Mouse (Mus musculus): ENCODE measurements around the gene Icam5. TPM values are rescaled to one million over a fixed set of nuclear protein-coding genes. Genes with fewer than 3 reads are reported as not detected.
"Not testable (repeated sequence)": the region's sequence is repeated elsewhere in the genome, so short reads cannot be mapped to it uniquely, and the experiment has no call there.

Icam5 gene
- polyA plus RNA-seq, 1 experiment: 1.1 TPM

- peaks cover under 1% of the 10 kb centered on the region; the same call in 1 of the 2 replicates for H3K27me3 ChIP-seq (ENCODE audit: control insufficient read depth, insufficient read depth, low read length)
- no peaks in the 10 kb centered on the region for H3K36me3 ChIP-seq (ENCODE audit: control insufficient read depth, insufficient read depth, low read length)
- WGBS: 82% methylated on average over 4 of the region's 4 CpGs
- no peaks in the 10 kb centered on the region for H3K4me1 ChIP-seq (ENCODE audit: control insufficient read depth, insufficient read depth, insufficient read length)
- no peak for DNase-seq (ENCODE audit: low read depth in 1 of 2, low spot score in 2 of 2)
- H3K4me3 ChIP-seq (ENCODE audit: extremely low read depth, insufficient read depth, insufficient read length): no peak overlapping the region
- H3K27ac ChIP-seq (ENCODE audit: insufficient read depth, low read length): no peak overlapping the region
- TF ChIP-seq CTCF (IDR thresholded peaks at IDR 0.05; ENCODE audit: extremely low read depth, insufficient read depth, insufficient read length, insufficient replicate concordance) (no peak), POLR2A (IDR thresholded peaks at IDR 0.05; ENCODE audit: low read depth, low read length) (no peak)
These were observed 11.7 kb downstream of the Icam5 start for GRCm38 (mm10) chr9:21043563-21043962.

DNA sequence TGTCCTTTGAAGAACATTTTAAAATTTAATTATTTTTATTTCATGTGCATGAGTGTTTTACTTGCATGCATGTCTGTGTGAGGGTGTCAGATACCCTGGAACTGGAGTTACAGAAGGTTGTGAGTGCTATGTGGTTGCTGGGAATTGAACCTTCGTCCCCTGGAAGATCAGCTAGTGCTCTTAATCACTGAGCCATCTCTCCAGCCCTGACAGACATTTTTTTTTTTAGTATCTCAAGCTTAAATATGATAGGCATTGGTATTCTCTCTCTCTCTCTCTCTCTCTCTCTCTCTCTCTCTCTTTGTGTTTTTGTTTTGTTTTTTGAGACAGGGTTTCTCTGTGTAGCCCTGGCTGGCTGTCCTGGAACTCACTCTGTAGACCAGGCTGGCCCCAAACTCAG, 12.9 kb downstream of the Icam5 start:
- WGBS: 69% methylated on average over 1 of the region's 1 CpGs
- H3K4me1 ChIP-seq (ENCODE audit: control insufficient read depth, insufficient read depth, insufficient read length); H3K27me3 ChIP-seq (ENCODE audit: control insufficient read depth, insufficient read depth, low read length); H3K4me3 ChIP-seq (ENCODE audit: extremely low read depth, insufficient read depth, insufficient read length); DNase-seq (ENCODE audit: low read depth in 1 of 2, low spot score in 2 of 2); H3K36me3 ChIP-seq (ENCODE audit: control insufficient read depth, insufficient read depth, low read length); H3K27ac ChIP-seq (ENCODE audit: insufficient read depth, low read length): not testable (repeated sequence)

DNA sequence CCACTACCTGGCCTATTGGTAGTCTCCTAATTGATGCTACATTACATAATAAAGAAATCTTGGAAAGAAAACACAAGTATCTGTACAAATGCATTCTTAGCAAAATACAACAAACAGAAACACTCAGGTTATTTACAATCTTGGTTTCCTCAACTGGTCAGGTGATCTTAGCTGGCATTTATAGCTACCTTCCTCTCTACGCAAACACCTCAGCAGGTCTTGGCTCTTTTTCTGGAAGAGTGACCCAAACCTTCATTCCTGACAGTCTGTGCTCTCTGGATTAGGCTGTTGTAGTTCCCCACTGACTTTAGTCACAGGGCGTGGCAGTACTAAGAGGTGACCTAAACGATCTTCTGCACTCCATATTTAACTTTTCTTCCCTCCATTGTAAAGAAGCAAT, 13.4 kb downstream of the Icam5 start:
- Histone ChIP-seq H3K27me3 (ENCODE audit: control insufficient read depth, insufficient read depth, low read length) (no peaks in the 10 kb centered on the region), H3K4me1 (ENCODE audit: control insufficient read depth, insufficient read depth, insufficient read length) (no peaks in the 10 kb centered on the region), H3K4me3 (ENCODE audit: extremely low read depth, insufficient read depth, insufficient read length) (no peak overlapping the region), H3K27ac (ENCODE audit: insufficient read depth, low read length) (no peak overlapping the region), H3K36me3 (ENCODE audit: control insufficient read depth, insufficient read depth, low read length) (no peaks in the 10 kb centered on the region)
- DNase-seq (ENCODE audit: low read depth in 1 of 2, low spot score in 2 of 2): no peak
- no peak for TF ChIP-seq POLR2A (IDR thresholded peaks at IDR 0.05; ENCODE audit: low read depth, low read length)
- no peak for TF ChIP-seq CTCF (IDR thresholded peaks at IDR 0.05; ENCODE audit: extremely low read depth, insufficient read depth, insufficient read length, insufficient replicate concordance)
- 78% methylated on average over 3 of the region's 3 CpGs for WGBS

GRCm38 (mm10) chr9:21051578-21051977, 19.7 kb downstream of the Icam5 start:
- Histone ChIP-seq H3K4me3 (ENCODE audit: extremely low read depth, insufficient read depth, insufficient read length) (no peak overlapping the region), H3K36me3 (ENCODE audit: control insufficient read depth, insufficient read depth, low read length) (no peaks in the 10 kb centered on the region), H3K27me3 (ENCODE audit: control insufficient read depth, insufficient read depth, low read length) (no peaks in the 10 kb centered on the region), H3K4me1 (ENCODE audit: control insufficient read depth, insufficient read depth, insufficient read length) (no peaks in the 10 kb centered on the region), H3K27ac (ENCODE audit: insufficient read depth, low read length) (no peak overlapping the region)
- TF ChIP-seq CTCF (IDR thresholded peaks at IDR 0.05; ENCODE audit: extremely low read depth, insufficient read depth, insufficient read length, insufficient replicate concordance): no peak
- no peak for TF ChIP-seq POLR2A (IDR thresholded peaks at IDR 0.05; ENCODE audit: low read depth, low read length)
- 73% methylated on average over 10 of the region's 10 CpGs for WGBS
- DNase-seq (ENCODE audit: low read depth in 1 of 2, low spot score in 2 of 2): no peak

DNA sequence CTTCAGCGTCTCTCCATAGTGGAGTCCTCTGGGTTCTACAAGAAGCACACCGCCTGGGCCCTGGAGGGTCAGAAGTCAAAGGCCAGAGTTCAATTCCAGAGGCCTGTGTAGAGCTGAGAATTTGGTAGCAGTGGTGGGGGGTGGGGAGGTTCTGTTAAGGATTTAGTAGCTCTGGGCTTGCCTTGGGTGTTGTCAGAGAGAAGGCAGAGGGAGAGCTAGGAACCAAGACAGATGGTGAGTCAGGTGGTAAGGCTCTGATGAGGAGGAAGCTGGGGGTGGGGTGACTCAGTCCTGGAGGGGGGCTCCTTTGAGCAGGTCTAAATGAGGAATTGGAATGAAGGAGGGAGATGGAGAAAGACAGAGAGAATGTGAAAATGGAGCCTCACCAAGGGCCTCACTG, 31.1 kb downstream of the Icam5 start:
- no peaks in the 10 kb centered on the region for H3K27me3 ChIP-seq (ENCODE audit: control insufficient read depth, insufficient read depth, low read length)
- TF ChIP-seq POLR2A (IDR thresholded peaks at IDR 0.05; ENCODE audit: low read depth, low read length) (no peak), CTCF (IDR thresholded peaks at IDR 0.05; ENCODE audit: extremely low read depth, insufficient read depth, insufficient read length, insufficient replicate concordance) (no peak)
- no peaks in the 10 kb centered on the region for H3K4me1 ChIP-seq (ENCODE audit: control insufficient read depth, insufficient read depth, insufficient read length)
- DNase-seq (ENCODE audit: low read depth in 1 of 2, low spot score in 2 of 2): no peak
- H3K36me3 ChIP-seq (ENCODE audit: control insufficient read depth, insufficient read depth, low read length): peaks cover 13% of the 10 kb centered on the region
- no peak overlapping the region for H3K4me3 ChIP-seq (ENCODE audit: extremely low read depth, insufficient read depth, insufficient read length)
- H3K27ac ChIP-seq (ENCODE audit: insufficient read depth, low read length): no peak overlapping the region
- WGBS: 93% methylated on average over 2 of the region's 2 CpGs

GRCm38 (mm10) chr9:21067006-21067684, 35.3 kb downstream of the Icam5 start, which contains the start of gene Zglp1:
Zglp1 (minus strand) TSS chr9:21067093.
- TF ChIP-seq POLR2A (IDR thresholded peaks at IDR 0.05; ENCODE audit: low read depth, low read length): no peak
- TF ChIP-seq CTCF (IDR thresholded peaks at IDR 0.05; ENCODE audit: extremely low read depth, insufficient read depth, insufficient read length, insufficient replicate concordance): no peak
- WGBS: 93% methylated on average over 27 of the region's 27 CpGs
- H3K36me3 ChIP-seq (ENCODE audit: control insufficient read depth, insufficient read depth, low read length): peaks cover 13% of the 10 kb centered on the region
- H3K4me1 ChIP-seq (ENCODE audit: control insufficient read depth, insufficient read depth, insufficient read length): no peaks in the 10 kb centered on the region; the same call in 1 of the 2 replicates
- no peak for DNase-seq (ENCODE audit: low read depth in 1 of 2, low spot score in 2 of 2)
- H3K27ac ChIP-seq (ENCODE audit: insufficient read depth, low read length): no peak within 1 kb of the TSS
- no peak within 1 kb of the TSS for H3K4me3 ChIP-seq (ENCODE audit: extremely low read depth, insufficient read depth, insufficient read length)
- no peaks in the 10 kb centered on the region for H3K27me3 ChIP-seq (ENCODE audit: control insufficient read depth, insufficient read depth, low read length)

GRCm38 (mm10) chr9:21072641-21073040, 40.8 kb downstream of the Icam5 start:
- peaks cover 10% of the 10 kb centered on the region for H3K36me3 ChIP-seq (ENCODE audit: control insufficient read depth, insufficient read depth, low read length)
- peaks cover 6% of the 10 kb centered on the region; the same call in 1 of the 2 replicates for H3K4me1 ChIP-seq (ENCODE audit: control insufficient read depth, insufficient read depth, insufficient read length)
- DNase-seq (ENCODE audit: low read depth in 1 of 2, low spot score in 2 of 2): no peak
- no peak overlapping the region for H3K27ac ChIP-seq (ENCODE audit: insufficient read depth, low read length)
- TF ChIP-seq CTCF (IDR thresholded peaks at IDR 0.05; ENCODE audit: extremely low read depth, insufficient read depth, insufficient read length, insufficient replicate concordance) (no peak), POLR2A (IDR thresholded peaks at IDR 0.05; ENCODE audit: low read depth, low read length) (no peak)
- H3K4me3 ChIP-seq (ENCODE audit: extremely low read depth, insufficient read depth, insufficient read length): peak overlapping the region; percentile 77
- WGBS: 10% methylated on average over 4 of the region's 4 CpGs
- no peaks in the 10 kb centered on the region for H3K27me3 ChIP-seq (ENCODE audit: control insufficient read depth, insufficient read depth, low read length)

Measured in spleen, adult 2 months (tissue).